Mouse (Mus musculus): ENCODE measurements around the gene Olfr1453.
"Not testable (repeated sequence)": the region's sequence is repeated elsewhere in the genome, so short reads cannot be mapped to it uniquely, and the experiment has no call there.

The Olfr1453 gene

DNA sequence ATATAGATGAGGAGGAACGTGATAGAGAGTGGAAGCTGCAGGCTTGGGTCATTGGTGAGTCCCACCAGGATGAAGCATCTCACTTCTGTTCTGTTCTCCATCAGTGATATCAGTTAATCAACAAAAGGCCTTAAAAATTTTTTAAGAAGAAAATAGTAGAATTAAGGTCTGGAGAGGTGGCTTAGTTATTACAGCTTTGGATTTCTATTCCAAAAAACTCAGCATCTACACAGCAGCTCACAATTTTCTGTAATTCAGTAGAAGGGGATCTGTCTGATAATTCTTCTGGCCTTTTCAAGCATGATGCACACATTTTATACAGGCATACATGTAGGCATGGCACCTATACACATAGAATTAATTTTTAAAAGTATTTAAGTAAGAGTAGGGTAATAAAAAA, at the start of gene Olfr1453:
Olfr1453 (minus strand) TSS at position 101 of the 400 bp plus-strand sequence.
- H3K27me3 ChIP-seq (ENCODE audit: control insufficient read depth, insufficient read depth, low read length, poor library complexity, severe bottlenecking) = no peaks in the 10 kb centered on the region
- no peaks in the 10 kb centered on the region for H3K36me3 ChIP-seq (ENCODE audit: control insufficient read depth, insufficient read depth, low read length, poor library complexity, severe bottlenecking)
- no peak for DNase-seq (ENCODE audit: low read depth, low spot score)

DNA sequence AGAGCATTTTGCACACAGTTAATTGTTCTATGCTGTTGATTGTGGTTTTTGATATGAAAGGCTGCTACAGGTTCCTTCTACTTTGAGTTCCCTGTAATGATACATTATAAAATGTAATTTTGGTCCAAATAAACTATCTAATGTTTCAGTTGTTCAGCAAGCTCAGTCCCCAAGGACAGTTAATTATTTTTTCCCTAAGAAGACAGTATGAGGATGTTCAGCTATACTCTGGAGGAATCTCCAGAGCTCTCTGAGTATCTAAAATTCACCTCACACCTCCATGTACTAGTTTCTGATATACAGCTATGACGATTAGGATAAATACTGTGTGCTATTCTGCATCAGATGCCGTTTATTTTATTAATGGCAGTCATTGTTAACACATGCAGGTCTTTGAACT, 32.2 kb upstream of the Olfr1453 start, which contains the start of gene Olfr1454:
Olfr1454 (plus strand) TSS at position 301 of the 400 bp plus-strand sequence.
- Histone ChIP-seq H3K27me3 (ENCODE audit: control insufficient read depth, insufficient read depth, low read length, poor library complexity, severe bottlenecking) (no peaks in the 10 kb centered on the region), H3K36me3 (ENCODE audit: control insufficient read depth, insufficient read depth, low read length, poor library complexity, severe bottlenecking) (no peaks in the 10 kb centered on the region)
- no peak for DNase-seq (ENCODE audit: low read depth, low spot score)

DNA sequence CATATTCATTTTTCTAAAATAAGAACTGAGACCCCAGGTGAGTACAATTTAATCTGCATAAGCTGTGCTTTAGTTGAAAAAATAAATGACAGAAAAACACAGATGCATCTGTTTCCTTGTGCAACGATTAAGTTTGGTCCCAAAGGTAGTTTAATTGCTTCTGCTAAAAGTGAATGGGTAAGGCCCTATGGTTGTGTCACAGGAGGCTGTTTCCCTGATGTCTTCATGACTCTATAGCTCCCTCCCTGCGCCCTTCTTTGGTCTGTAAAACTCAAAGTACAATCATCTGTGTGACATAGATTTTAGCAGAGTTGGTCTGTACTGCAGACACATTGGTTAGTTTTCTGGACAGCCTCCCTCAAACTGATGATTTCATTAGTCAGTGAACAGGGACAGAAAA, 33.4 kb downstream of the Olfr1453 start, which contains the start of gene Olfr1451:
Olfr1451 (plus strand) TSS at position 301 of the 400 bp plus-strand sequence.
- no peaks in the 10 kb centered on the region for H3K27me3 ChIP-seq (ENCODE audit: control insufficient read depth, insufficient read depth, low read length, poor library complexity, severe bottlenecking)
- no peaks in the 10 kb centered on the region for H3K36me3 ChIP-seq (ENCODE audit: control insufficient read depth, insufficient read depth, low read length, poor library complexity, severe bottlenecking)
- no peak for DNase-seq (ENCODE audit: low read depth, low spot score)

DNA sequence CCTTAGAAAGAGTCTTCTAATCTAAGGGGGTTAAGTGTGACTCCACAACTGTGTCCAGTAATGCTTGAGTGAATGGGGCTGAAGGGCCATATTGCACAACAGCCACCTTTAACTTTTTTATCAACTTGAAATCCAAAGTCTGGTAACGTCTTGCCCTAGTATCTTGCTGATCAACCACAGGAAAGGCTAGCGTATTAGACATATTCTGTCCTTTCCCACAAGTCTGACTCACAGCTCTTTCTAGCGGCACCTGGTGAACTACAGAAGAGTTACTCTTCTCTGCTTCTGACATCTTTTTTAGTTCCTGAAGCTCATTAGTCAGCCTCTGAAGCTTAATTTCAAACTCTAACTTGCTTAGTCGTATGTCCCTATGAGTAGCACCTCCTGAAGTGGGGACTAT, 35.8 kb downstream of the Olfr1453 start:
- H3K27me3 ChIP-seq (ENCODE audit: control insufficient read depth, insufficient read depth, low read length, poor library complexity, severe bottlenecking); DNase-seq (ENCODE audit: low read depth, low spot score); H3K36me3 ChIP-seq (ENCODE audit: control insufficient read depth, insufficient read depth, low read length, poor library complexity, severe bottlenecking): not testable (repeated sequence)

Data from splenic B cell, adult 2 months (primary cell).